16 mouse cellular contexts compared by ENCODE assay signal in genomic region chr8:31370137-31371010, GRCm38 (mm10).
A peak's percentile ranks its signal among the peaks of the same experiment; 100 is the strongest.
DNase-seq lines count a peak whose midpoint lies in the region; ATAC-seq lines count a peak whose summit lies in the region.
"Had no signal": no experiment of that assay in that cellular context is flagged by ENCODE, and none has a peak within 500 bp of the region (broad histone marks: within the 10 kb centered on the region; RNA-seq: fewer than 3 reads in every experiment).

No protein-coding gene starts in this region.

- ATAC-seq in kidney, embryonic 16.5 days (ENCODE audit: low FRiP score, low TSS enrichment): peak; percentile 76
- ATAC-seq in hindbrain, embryonic 12.5 days (ENCODE audit: low FRiP score): 0 out of 2 replicates have a peak, but pooled peaks have one; percentile 55
- peak; percentile 39; the same call in 1 of the 2 replicates for ATAC-seq in midbrain, embryonic 16.5 days
- ATAC-seq: activated CD4-positive, CD25-positive, alpha-beta regulatory T cell, adult 4 months; CD4-positive, CD25-positive, alpha-beta regulatory T cell, adult 4 months; intestine, embryonic 15.5 days had no signal

- H3K9ac ChIP-seq in kidney, embryonic 16.5 days (replicated peaks; ENCODE audit: low read length): no peak overlapping the region
- no peak overlapping the region for H3K9ac ChIP-seq in hindbrain, embryonic 12.5 days
- no peak overlapping the region for H3K9ac ChIP-seq in midbrain, embryonic 16.5 days (ENCODE audit: low read depth, low read length)
- H3K9ac ChIP-seq: intestine, embryonic 15.5 days; limb, embryonic 13.5 days had no signal

- no peaks in the 10 kb centered on the region for H3K36me3 ChIP-seq in kidney, embryonic 16.5 days (ENCODE audit: insufficient read depth, low read length)
- no peaks in the 10 kb centered on the region for H3K36me3 ChIP-seq in hindbrain, embryonic 12.5 days
- H3K36me3 ChIP-seq in midbrain, embryonic 16.5 days (ENCODE audit: control insufficient read depth, insufficient read depth, low read length): no peaks in the 10 kb centered on the region
- H3K36me3 ChIP-seq: intestine, embryonic 15.5 days; limb, embryonic 13.5 days had no signal

- no peaks in the 10 kb centered on the region for H3K27me3 ChIP-seq in kidney, embryonic 16.5 days (ENCODE audit: insufficient read depth, low read length)
- no peaks in the 10 kb centered on the region for H3K27me3 ChIP-seq in hindbrain, embryonic 12.5 days
- H3K27me3 ChIP-seq in midbrain, embryonic 16.5 days (ENCODE audit: control insufficient read depth, insufficient read depth, low read depth, low read length): no peaks in the 10 kb centered on the region
- H3K27me3 ChIP-seq: intestine, embryonic 15.5 days; limb, embryonic 13.5 days had no signal

- H3K4me1 ChIP-seq in kidney, embryonic 16.5 days (ENCODE audit: insufficient read depth, low read length): no peaks in the 10 kb centered on the region
- H3K4me1 ChIP-seq in hindbrain, embryonic 12.5 days: peaks cover 4% of the 10 kb centered on the region; the same call in 1 of the 2 replicates
- 0 out of 2 replicates have a peak, but pooled peaks cover 3% of the 10 kb centered on the region for H3K4me1 ChIP-seq in midbrain, embryonic 16.5 days (ENCODE audit: control insufficient read depth, insufficient read depth, low read length)
- H3K4me1 ChIP-seq: intestine, embryonic 15.5 days; limb, embryonic 13.5 days had no signal

- 29% methylated on average over 3 of the region's 3 CpGs for WGBS in kidney, embryonic 16.5 days
- WGBS in hindbrain, embryonic 12.5 days: 63% methylated on average over 3 of the region's 3 CpGs
- 40% methylated on average over 3 of the region's 3 CpGs for WGBS in midbrain, embryonic 16.5 days

- no peaks in the 10 kb centered on the region for H3K9me3 ChIP-seq in kidney, embryonic 16.5 days (ENCODE audit: low read length)
- no peaks in the 10 kb centered on the region for H3K9me3 ChIP-seq in hindbrain, embryonic 12.5 days (replicated peaks)
- H3K9me3 ChIP-seq in midbrain, embryonic 16.5 days (replicated peaks; ENCODE audit: control insufficient read depth, low read length, poor library complexity, severe bottlenecking): no peaks in the 10 kb centered on the region
- H3K9me3 ChIP-seq: intestine, embryonic 15.5 days; limb, embryonic 13.5 days had no signal

- H3K27ac ChIP-seq in kidney, embryonic 16.5 days (ENCODE audit: low read length): no peak overlapping the region
- H3K27ac ChIP-seq in hindbrain, embryonic 12.5 days: no peak overlapping the region
- no peak overlapping the region for H3K27ac ChIP-seq in midbrain, embryonic 16.5 days (ENCODE audit: low read length)
- H3K27ac ChIP-seq: intestine, embryonic 15.5 days; limb, embryonic 13.5 days had no signal

- H3K4me3 ChIP-seq in kidney, embryonic 16.5 days (ENCODE audit: low read length): no peak overlapping the region
- no peak overlapping the region for H3K4me3 ChIP-seq in hindbrain, embryonic 12.5 days
- no peak overlapping the region for H3K4me3 ChIP-seq in midbrain, embryonic 16.5 days (ENCODE audit: low read depth, low read length)
- H3K4me3 ChIP-seq: erythroblast, embryonic 14.5 days; intestine, embryonic 15.5 days; limb, embryonic 13.5 days had no signal

- DNase-seq in kidney, adult 18-20 months: no peak
- DNase-seq in brain, adult 2 months (ENCODE audit: low read depth, low spot score): peak; percentile 12
- DNase-seq in right cerebral cortex, postnatal 25 days: no peak
- DNase-seq in spleen, adult 18-20 months: no peak
- DNase-seq: cerebellum, adult 18-20 months; heart, adult 11 months; lung, adult 2 months; right cerebral cortex, adult 18-20 months had no signal

- H3K4me2 ChIP-seq in kidney, embryonic 16.5 days (replicated peaks; ENCODE audit: low read depth, low read length): no peak overlapping the region
- H3K4me2 ChIP-seq in hindbrain, embryonic 12.5 days (replicated peaks): no peak overlapping the region
- no peak overlapping the region for H3K4me2 ChIP-seq in midbrain, embryonic 16.5 days (ENCODE audit: low read length)
- H3K4me2 ChIP-seq: intestine, embryonic 15.5 days; limb, embryonic 13.5 days had no signal
